Mouse (Mus musculus): ENCODE data around the gene Myh7. TPM values are rescaled to one million over a fixed set of nuclear protein-coding genes. Genes with fewer than 3 reads are reported as not detected.

Gene Myh7
- polyA plus RNA-seq, 1 experiment from 2014 or later = 0.55 TPM

MicroRNAs within 50 kb of the gene (microRNA counts, 519-probe panel; counts per million panel counts)
- 473 counts per million, percentile 71 among the panel's probes with 10 or more counts for microRNA mmu-miR-208a
- microRNA mmu-miR-208b = 473 counts per million, percentile 71 among the panel's probes with 10 or more counts

Small RNAs within 50 kb of the gene (microRNA-seq; reads per million reads assigned to microRNA genes)
- 2.5 reads per million for gene Mir208a (ENCODE audit: borderline number of aligned reads)
- gene Mir208b (ENCODE audit: borderline number of aligned reads) = 25.0 reads per million, percentile 30 among the genes with 10 or more reads in this experiment

Other genes starting within 250 kb of the Myh7 start
- 0.94 and 1.2 TPM in 2 replicates for gene Slc7a8, start 212.7 kb downstream of the Myh7 start, polyA plus RNA-seq (2015; fragmentation: Nextera tagmentation; extraction: Ambion mirVana)
- not detected in 2 replicates for gene Rnf212b, start 180.5 kb downstream of the Myh7 start, polyA plus RNA-seq (2015; fragmentation: Nextera tagmentation; extraction: Ambion mirVana)
- gene Homez, start 123.7 kb downstream of the Myh7 start, polyA plus RNA-seq (2015; fragmentation: Nextera tagmentation; extraction: Ambion mirVana) = 7.2 and 8.8 TPM in 2 replicates
- 1.8 and 2.2 TPM in 2 replicates for gene Ppp1r3e, start 117.1 kb downstream of the Myh7 start, polyA plus RNA-seq (2015; fragmentation: Nextera tagmentation; extraction: Ambion mirVana)
- 1.5 and 1.7 TPM in 2 replicates for gene Bcl2l2, start 111.2 kb downstream of the Myh7 start, polyA plus RNA-seq (2015; fragmentation: Nextera tagmentation; extraction: Ambion mirVana)
- gene Gm20521, start 111.2 kb downstream of the Myh7 start, polyA plus RNA-seq (2015; fragmentation: Nextera tagmentation; extraction: Ambion mirVana) = 1.2 TPM in 1 of 2 replicates, not detected in the other
- gene Pabpn1, start 102.1 kb downstream of the Myh7 start, polyA plus RNA-seq (2015; fragmentation: Nextera tagmentation; extraction: Ambion mirVana) = 91.7 and 109 TPM in 2 replicates
- 4.1 and 4.3 TPM in 2 replicates for gene Slc22a17, start 81.5 kb downstream of the Myh7 start, polyA plus RNA-seq (2015; fragmentation: Nextera tagmentation; extraction: Ambion mirVana)
- gene Efs, start 68.5 kb downstream of the Myh7 start, polyA plus RNA-seq (2015; fragmentation: Nextera tagmentation; extraction: Ambion mirVana) = 8.2 and 9.2 TPM in 2 replicates
- not detected in 2 replicates for gene Il25, start 61.9 kb downstream of the Myh7 start, polyA plus RNA-seq (2015; fragmentation: Nextera tagmentation; extraction: Ambion mirVana)
- gene Cmtm5, start 58.4 kb downstream of the Myh7 start, polyA plus RNA-seq (2015; fragmentation: Nextera tagmentation; extraction: Ambion mirVana) = 0.22 TPM in 1 of 2 replicates, not detected in the other
- gene Myh6, start 27.7 kb downstream of the Myh7 start, polyA plus RNA-seq (2015; fragmentation: Nextera tagmentation; extraction: Ambion mirVana) = 0.34 and 0.35 TPM in 2 replicates
- gene Gm17428, start 17.7 kb downstream of the Myh7 start, polyA plus RNA-seq (2015; fragmentation: Nextera tagmentation; extraction: Ambion mirVana) = not detected in 2 replicates
- 128 and 129 TPM in 2 replicates for gene Ngdn, start 20.8 kb upstream of the Myh7 start, polyA plus RNA-seq (2015; fragmentation: Nextera tagmentation; extraction: Ambion mirVana)
- 1.1 and 1.5 TPM in 2 replicates for gene Zfhx2, start 97.7 kb upstream of the Myh7 start, polyA plus RNA-seq (2015; fragmentation: Nextera tagmentation; extraction: Ambion mirVana)
- 9.8 and 10.3 TPM in 2 replicates for gene Thtpa, start 100.2 kb upstream of the Myh7 start, polyA plus RNA-seq (2015; fragmentation: Nextera tagmentation; extraction: Ambion mirVana)
- 32.0 and 38.3 TPM in 2 replicates for gene Ap1g2, start 112.0 kb upstream of the Myh7 start, polyA plus RNA-seq (2015; fragmentation: Nextera tagmentation; extraction: Ambion mirVana)
- gene Jph4, start 122.3 kb upstream of the Myh7 start, polyA plus RNA-seq (2015; fragmentation: Nextera tagmentation; extraction: Ambion mirVana) = 0.09 TPM in 2 replicates
- gene Dhrs2, start 227.4 kb upstream of the Myh7 start, polyA plus RNA-seq (2015; fragmentation: Nextera tagmentation; extraction: Ambion mirVana) = 0.26 and 0.69 TPM in 2 replicates